Mouse (Mus musculus) lung, embryonic 16.5 days (tissue): ENCODE results near the gene Hmga2. TPM values are rescaled to one million over a fixed set of nuclear protein-coding genes. Genes with fewer than 3 reads are reported as not detected.

Source experiments
- ATAC-seq: fragments of 200-750 bp; cut with Nextera tagmentation; 2 replicates; pipeline ENCODE4 v1.8.0; 2017; ENCODE audit warnings: low read depth, mild to moderate bottlenecking, moderate library complexity
- H3K27ac ChIP-seq: fragments of 300-500 bp; sonication (generic); 2 replicates; pipeline ENCODE4 v1.5.1; 2014; ENCODE audit warnings: mild to moderate bottlenecking, control low read depth, low read length
- H3K27me3 ChIP-seq: fragments of 300-500 bp; sonication (generic); 2 replicates; pipeline ENCODE4 v1.6.1; 2014; ENCODE audit warnings: low read depth, low read length, mixed read lengths; ENCODE audit not compliant: control insufficient read depth, insufficient read depth
- H3K36me3 ChIP-seq: fragments of 300-500 bp; sonication (generic); 2 replicates; pipeline ENCODE4 v1.6.1; 2014; ENCODE audit warnings: low read length; ENCODE audit not compliant: control insufficient read depth, insufficient read depth
- H3K4me1 ChIP-seq: fragments of 300-500 bp; sonication (generic); replicated peaks from 2 replicates; pipeline ENCODE4 v1.6.1; 2014; ENCODE audit warnings: low read length, mixed read lengths; ENCODE audit not compliant: control insufficient read depth, insufficient read depth
- H3K4me2 ChIP-seq: fragments of 300-500 bp; sonication (generic); 2 replicates; pipeline ENCODE4 v1.6.1; 2014; ENCODE audit warnings: low read depth, low read length, control low read depth
- H3K4me3 ChIP-seq: fragments of 300-500 bp; sonication (generic); 2 replicates; pipeline ENCODE4 v1.5.1; 2014; ENCODE audit warnings: mild to moderate bottlenecking, low read length, control low read depth
- H3K9ac ChIP-seq: fragments of 300-500 bp; sonication (generic); 2 replicates; pipeline ENCODE4 v1.6.1; 2014; ENCODE audit warnings: low read length, control low read depth
- H3K9me3 ChIP-seq: fragments of 300-500 bp; sonication (generic); 2 replicates; pipeline ENCODE4 v1.6.1; 2016; ENCODE audit warnings: low read length; ENCODE audit not compliant: control insufficient read depth
- WGBS: fragments of 180-500 bp; shearing (Covaris S2); extraction: QIAGEN DNeasy Blood & Tissue Kit; methylation state at CpG from one replicate; pipeline ENCODE4 v1.1.7; 2014; 5-methylcytosine and 5-hydroxymethylcytosine counted together
- polyA plus RNA-seq: library from polyadenylated mRNA; unstranded; fragments of >200 nt; fragmentation: Nextera tagmentation; extraction: Ambion mirVana; gene quantifications from 2 replicates; pipeline ENCODE4 v1.2.1, GENCODE M21; 2015

Gene Hmga2
- polyA plus RNA-seq, 1 experiment from 2014 or later = 6.1 TPM

DNA sequence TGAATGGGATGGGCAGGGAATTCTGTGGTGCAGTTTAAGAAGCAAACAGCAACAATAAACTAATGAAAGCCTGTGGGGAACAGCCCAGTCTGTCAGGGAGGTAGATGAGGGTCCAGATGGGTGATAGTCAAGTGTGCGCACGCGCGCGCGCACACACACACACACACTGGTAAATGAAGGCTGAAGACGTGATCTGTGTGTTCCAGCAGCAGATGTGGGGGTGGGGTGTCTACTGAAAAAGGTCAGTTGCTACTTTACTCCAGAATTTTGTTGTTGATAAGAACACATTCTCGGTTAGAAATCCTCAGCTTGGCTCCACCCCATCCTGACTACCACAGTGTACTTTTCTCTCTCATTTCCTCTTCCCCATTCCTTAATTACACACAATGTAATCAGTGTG lies 17.4 kb downstream of the Hmga2 start:
- Histone ChIP-seq H3K27ac (no peak overlapping the region), H3K9me3 (no peaks in the 10 kb centered on the region), H3K9ac (no peak overlapping the region), H3K27me3 (no peaks in the 10 kb centered on the region), H3K4me1 (peaks cover 10% of the 10 kb centered on the region; the same call in 1 of the 2 replicates), H3K4me2 (no peak overlapping the region), H3K4me3 (no peak overlapping the region), H3K36me3 (0 out of 2 replicates have a peak, but pooled peaks cover 2% of the 10 kb centered on the region)
- ATAC-seq = no peak
- WGBS = 85% methylated on average over 8 of the region's 8 CpGs

DNA sequence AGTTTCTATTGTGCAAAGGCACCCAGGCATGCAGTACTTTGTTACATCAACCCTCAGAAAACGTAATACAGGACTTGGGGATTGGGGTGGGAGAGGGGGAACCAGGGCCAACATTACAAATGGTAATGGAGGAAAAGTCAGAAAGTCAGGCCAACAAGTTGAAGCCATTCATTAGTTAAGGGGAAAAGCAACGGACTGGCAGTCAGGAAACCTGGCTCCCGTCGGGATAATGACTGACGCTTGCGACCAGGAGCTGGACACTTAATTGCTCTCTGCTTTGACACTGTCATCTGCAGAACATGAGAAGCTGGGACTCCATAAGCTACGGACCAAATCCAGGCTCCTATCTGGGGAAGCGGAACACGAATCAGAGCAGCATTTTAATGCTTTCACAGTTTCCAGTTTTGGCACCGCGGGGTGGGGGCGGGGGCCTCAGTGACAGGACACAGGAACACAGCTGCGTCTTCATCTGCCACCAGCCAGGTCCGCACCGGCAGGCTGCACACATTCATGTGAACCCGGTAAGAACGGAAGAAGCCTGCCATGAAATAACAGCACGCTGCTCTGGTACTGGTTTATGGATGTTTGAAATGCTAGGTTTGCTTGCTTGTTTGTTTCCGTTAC lies 26.5 kb downstream of the Hmga2 start:
- no peak overlapping the region for H3K4me2 ChIP-seq
- ATAC-seq = no peak

DNA sequence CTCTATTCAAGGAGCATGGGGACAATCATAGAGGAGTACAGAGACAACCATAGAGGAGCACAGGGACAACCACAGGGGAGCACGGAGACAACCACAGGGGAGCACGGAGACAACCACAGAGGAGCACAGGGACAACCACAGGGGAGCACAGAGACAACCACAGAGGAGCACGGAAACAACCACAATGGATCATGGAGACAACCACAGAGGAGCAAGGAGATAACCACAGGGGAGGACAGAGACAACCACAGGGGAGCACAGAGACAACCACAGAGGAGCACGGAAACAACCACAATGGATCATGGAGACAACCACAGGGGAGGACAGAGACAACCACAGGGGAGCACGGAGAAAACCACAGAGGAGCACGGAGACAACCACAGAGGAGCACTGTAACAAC lies 29.5 kb downstream of the Hmga2 start:
- H3K9ac ChIP-seq = no peak overlapping the region
- H3K4me1 ChIP-seq = no peaks in the 10 kb centered on the region
- H3K27ac ChIP-seq = no peak overlapping the region
- H3K4me2 ChIP-seq = no peak overlapping the region
- no peak overlapping the region for H3K4me3 ChIP-seq
- no peak for ATAC-seq
- WGBS = 88% methylated on average over 6 of the region's 6 CpGs
- no peaks in the 10 kb centered on the region for H3K9me3 ChIP-seq
- no peaks in the 10 kb centered on the region for H3K36me3 ChIP-seq
- H3K27me3 ChIP-seq = no peaks in the 10 kb centered on the region

More for the DNA sequence above, 26.5 kb downstream of the Hmga2 start:
- Histone ChIP-seq H3K27me3 (no peaks in the 10 kb centered on the region), H3K9me3 (no peaks in the 10 kb centered on the region), H3K36me3 (no peaks in the 10 kb centered on the region), H3K4me1 (no peaks in the 10 kb centered on the region), H3K9ac (no peak overlapping the region), H3K4me3 (no peak overlapping the region), H3K27ac (no peak overlapping the region)
- 66% methylated on average over 19 of the region's 19 CpGs for WGBS

DNA sequence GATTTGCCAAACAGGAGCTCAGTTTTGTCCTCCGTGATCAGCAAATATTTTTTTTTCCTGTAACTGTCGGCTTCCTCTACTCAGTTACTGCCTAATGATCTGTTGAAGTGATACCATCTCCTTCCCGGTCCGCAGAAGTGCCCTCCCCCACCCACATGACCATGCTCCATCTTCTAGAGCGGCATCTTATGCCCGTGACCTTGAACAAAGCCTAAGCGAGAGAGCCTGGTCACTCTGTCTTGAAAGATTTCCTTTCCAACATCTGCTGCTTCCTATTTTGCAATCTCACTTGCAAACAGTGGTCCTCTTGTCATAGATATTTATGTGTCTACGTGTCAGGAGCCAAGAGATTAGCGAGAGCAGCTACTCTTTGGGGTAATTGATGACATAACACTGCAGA lies 30.1 kb downstream of the Hmga2 start:
- H3K4me1 ChIP-seq = no peaks in the 10 kb centered on the region
- H3K4me2 ChIP-seq = no peak overlapping the region
- H3K4me3 ChIP-seq = no peak overlapping the region
- H3K27me3 ChIP-seq = no peaks in the 10 kb centered on the region
- 53% methylated on average over 9 of the region's 9 CpGs for WGBS
- H3K9ac ChIP-seq = no peak overlapping the region
- no peak overlapping the region for H3K27ac ChIP-seq
- H3K36me3 ChIP-seq = no peaks in the 10 kb centered on the region
- no peak for ATAC-seq
- no peaks in the 10 kb centered on the region for H3K9me3 ChIP-seq

DNA sequence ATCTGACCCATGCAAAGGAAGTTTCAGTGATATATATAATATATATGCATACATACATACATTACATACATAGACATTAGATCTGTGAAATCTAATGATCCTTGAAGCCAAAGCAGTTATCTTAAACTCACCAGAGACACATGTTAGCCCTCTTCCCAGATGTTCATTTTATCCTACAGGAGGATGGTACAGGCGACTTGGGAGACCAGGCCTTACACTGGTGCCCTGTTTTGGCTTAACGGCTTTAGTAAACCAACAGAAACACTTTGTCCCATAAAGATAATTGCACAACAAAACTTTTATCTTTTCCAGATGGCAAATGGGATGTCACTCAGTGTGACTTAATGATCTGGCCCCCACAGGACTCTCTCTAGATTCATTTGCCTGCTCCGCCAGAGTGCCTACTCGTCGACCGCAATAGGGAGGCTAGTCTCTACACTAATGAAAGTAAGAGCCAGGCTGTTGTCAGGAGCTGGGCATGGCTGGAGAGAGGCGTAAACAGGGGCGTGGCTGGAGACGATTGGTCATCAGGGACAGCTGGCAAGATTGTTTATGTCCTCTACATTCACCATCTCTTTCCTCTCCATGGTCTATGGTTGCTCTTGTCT lies 31.7 kb downstream of the Hmga2 start:
- Histone ChIP-seq H3K27me3 (no peaks in the 10 kb centered on the region), H3K4me2 (no peak overlapping the region), H3K9me3 (no peaks in the 10 kb centered on the region), H3K4me1 (no peaks in the 10 kb centered on the region), H3K27ac (no peak overlapping the region), H3K9ac (no peak overlapping the region), H3K36me3 (no peaks in the 10 kb centered on the region), H3K4me3 (no peak overlapping the region)
- no peak for ATAC-seq
- WGBS = 87% methylated on average over 9 of the region's 9 CpGs

DNA sequence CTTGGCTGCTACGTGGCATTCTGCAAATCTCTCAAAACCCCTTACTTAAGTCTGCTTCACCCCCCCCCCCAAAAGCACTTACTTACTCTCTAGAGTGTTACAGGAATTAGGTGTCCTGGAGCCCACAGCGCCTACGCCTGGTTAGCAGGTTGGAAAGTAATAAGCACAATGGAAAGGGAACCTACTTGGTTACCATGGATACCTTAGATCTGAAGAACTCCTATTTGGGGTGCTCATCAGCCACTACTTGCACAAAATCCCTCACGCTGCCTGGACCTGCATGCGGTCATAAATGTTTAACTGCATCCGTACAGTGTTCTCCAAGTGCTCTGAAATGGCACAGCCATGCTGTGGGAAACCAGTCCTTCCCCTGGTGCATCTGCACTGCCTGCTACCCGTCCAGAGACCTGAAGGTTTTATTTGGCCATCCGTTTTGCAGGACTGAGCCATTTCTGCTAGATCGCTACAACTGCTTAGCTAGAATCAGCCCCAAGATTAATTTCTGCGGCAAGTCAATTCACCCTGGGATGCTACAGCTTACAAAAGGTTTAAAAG lies 32.4 kb downstream of the Hmga2 start:
- no peaks in the 10 kb centered on the region for H3K36me3 ChIP-seq
- 79% methylated on average over 10 of the region's 10 CpGs for WGBS
- ATAC-seq = no peak
- H3K9me3 ChIP-seq = no peaks in the 10 kb centered on the region
- no peak overlapping the region for H3K27ac ChIP-seq
- H3K4me3 ChIP-seq = no peak overlapping the region
- no peak overlapping the region for H3K4me2 ChIP-seq
- no peak overlapping the region for H3K9ac ChIP-seq
- no peaks in the 10 kb centered on the region for H3K27me3 ChIP-seq
- H3K4me1 ChIP-seq = no peaks in the 10 kb centered on the region

DNA sequence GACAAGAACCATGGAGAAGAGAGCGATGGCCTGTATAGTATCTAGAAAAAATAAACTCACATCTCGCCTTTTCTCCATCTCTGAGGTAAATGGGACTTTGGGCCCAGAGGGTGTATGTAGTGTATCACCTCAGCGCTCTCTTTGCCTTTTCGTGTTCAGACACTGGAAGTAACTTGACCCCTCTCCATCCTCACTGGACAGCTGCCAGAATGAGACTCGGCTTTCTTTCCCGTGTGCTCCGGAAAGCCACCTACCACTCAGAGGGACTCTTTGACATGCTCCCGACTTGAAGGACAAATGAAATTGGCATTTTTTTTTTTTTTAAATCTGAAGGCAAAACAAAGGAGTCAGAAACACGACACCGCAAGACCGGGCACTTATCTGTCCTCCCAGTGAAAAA lies 35.0 kb downstream of the Hmga2 start:
- WGBS = 43% methylated on average over 11 of the region's 11 CpGs
- Histone ChIP-seq H3K36me3 (no peaks in the 10 kb centered on the region), H3K9me3 (no peaks in the 10 kb centered on the region), H3K4me2 (no peak overlapping the region), H3K4me3 (no peak overlapping the region), H3K9ac (no peak overlapping the region), H3K27me3 (no peaks in the 10 kb centered on the region), H3K27ac (no peak overlapping the region), H3K4me1 (no peaks in the 10 kb centered on the region)
- no peak for ATAC-seq

DNA sequence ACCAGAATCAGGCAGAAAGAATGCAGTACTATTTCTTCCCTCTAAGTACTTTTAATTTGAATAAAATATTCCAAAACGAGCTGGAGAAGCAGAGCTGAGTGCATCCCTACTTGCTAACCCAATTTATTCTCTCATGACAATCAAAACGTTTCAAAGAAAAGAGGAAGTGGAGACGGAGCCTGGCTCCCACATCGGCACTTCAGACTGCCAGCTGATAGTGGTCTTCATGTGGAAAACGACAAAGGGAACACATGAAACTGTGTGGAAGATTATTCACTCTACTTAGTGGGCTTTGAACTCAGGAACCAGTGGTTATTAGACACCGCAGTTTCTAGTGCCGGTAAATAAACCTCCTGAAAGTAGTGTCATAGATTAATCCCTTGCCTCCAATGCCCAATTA lies 41.8 kb downstream of the Hmga2 start:
- Histone ChIP-seq H3K4me2 (no peak overlapping the region), H3K9ac (no peak overlapping the region), H3K27ac (no peak overlapping the region), H3K9me3 (no peaks in the 10 kb centered on the region), H3K4me3 (no peak overlapping the region), H3K4me1 (peaks cover 23% of the 10 kb centered on the region), H3K36me3 (no peaks in the 10 kb centered on the region), H3K27me3 (no peaks in the 10 kb centered on the region)
- ATAC-seq = no peak
- 38% methylated on average over 7 of the region's 7 CpGs for WGBS

DNA sequence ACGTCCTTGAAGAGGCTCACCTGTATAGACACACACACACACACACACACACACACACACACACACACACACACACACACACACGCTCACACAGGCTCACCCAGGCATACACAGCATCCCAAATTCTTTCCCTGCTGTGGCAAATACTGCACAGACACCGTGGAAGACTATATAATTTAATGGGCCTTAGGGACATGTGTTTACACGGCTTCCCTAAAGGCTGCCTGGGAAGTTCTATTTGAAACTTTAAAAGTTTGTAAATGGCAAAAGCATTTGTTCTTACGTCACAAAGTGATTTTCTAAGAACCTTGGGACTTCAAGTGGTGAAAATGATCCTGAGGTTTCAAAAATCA lies 42.8 kb downstream of the Hmga2 start:
- Histone ChIP-seq H3K4me3 (no peak overlapping the region), H3K4me1 (peaks cover 33% of the 10 kb centered on the region), H3K36me3 (no peaks in the 10 kb centered on the region), H3K9ac (no peak overlapping the region), H3K9me3 (no peaks in the 10 kb centered on the region), H3K27me3 (no peaks in the 10 kb centered on the region), H3K27ac (peak overlapping the region; percentile 20), H3K4me2 (no peak overlapping the region)
- no peak for ATAC-seq
- WGBS = 31% methylated on average over 5 of the region's 5 CpGs
